Mouse (Mus musculus): ENCODE results near the gene Olfr356.

Olfr356 gene

DNA sequence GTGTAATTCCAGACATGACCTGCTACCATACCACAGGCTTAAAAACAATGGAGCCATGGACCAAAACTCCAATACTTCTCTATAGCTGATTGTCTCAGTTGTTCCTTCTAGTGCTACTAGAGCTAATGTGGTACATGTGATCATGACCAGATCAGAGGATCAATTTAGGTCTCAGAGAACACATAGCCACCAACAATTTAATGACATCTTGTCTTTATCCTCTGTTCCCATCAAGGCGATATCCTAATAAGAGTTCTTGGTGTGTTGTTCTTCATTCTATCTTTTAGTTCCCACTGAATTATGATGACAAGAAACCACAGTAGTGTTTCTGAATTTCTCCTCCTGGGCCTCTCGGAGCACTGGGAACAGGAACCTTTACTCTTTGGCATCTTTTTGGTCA lies at the start of gene Olfr356:
Olfr356 (plus strand) TSS at position 301 of the 400 bp plus-strand sequence.
- no peak for DNase-seq (ENCODE audit: low spot score in 2 of 2)

DNA sequence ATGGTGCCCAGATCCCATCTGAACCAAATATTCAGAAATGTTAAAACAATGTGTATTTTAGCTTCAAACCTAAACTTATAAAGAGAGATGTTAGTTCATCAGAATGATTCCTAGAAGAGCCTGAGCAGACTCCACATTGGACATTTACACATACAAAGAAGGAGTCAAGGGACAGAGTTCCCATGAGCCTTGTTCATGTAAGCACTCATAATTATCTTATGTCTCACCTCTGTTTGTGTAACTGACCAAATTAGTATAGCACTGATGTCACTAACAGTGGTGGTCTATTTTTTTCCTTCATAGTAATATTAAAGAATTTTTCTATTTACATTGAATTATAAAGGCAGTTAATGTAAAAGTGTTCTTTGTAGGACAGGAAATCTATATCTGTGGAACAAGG lies 44.1 kb upstream of the Olfr356 start, which contains the start of gene Olfr353:
Olfr353 (minus strand) TSS at position 101 of the 400 bp plus-strand sequence.
- no peak for DNase-seq (ENCODE audit: low spot score in 2 of 2)

DNA sequence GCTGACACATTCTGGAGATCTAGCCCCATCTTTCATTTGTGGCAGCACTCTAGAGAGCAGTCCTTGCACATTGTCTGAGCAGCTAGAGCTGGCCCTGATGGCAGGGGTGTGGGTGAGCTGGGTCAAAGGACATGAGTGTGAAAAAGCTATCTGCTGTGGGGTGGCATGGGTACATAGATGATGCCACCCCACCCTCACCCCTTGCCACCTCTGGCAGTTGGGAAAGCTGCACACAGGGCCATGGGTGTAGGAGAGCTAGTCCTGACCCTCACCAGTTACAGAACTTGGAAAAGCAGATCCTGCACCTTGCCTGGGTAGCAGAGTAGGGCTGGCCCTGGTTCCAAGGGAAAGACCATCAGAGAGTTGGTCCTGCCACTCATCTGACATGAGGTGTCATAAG lies 39.8 kb upstream of the Olfr356 start:
- DNase-seq (ENCODE audit: low spot score in 2 of 2) = no peak

DNA sequence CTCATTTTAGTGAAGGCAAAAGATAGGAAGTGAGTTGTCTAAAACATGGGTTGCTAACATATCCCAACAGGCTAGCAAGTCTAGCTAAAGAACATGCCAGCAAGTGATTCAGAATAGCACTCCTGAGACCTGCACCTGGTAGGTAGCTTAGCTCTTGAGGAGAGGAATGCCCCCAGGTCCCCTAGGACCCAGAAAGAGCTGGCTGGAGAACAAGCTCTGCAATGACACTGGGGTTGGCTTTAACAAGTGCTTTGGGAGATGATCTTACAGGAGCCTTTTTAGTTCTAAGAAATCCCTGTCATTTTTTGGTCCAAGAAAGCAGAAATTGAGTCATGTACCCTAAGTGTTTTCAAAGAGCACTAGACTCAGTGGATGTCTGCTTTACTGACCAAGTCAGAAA lies 31.5 kb upstream of the Olfr356 start, which contains the start of gene Olfr354:
Olfr354 (plus strand) TSS at position 301 of the 400 bp plus-strand sequence.
- no peak for DNase-seq (ENCODE audit: low spot score in 2 of 2)

DNA sequence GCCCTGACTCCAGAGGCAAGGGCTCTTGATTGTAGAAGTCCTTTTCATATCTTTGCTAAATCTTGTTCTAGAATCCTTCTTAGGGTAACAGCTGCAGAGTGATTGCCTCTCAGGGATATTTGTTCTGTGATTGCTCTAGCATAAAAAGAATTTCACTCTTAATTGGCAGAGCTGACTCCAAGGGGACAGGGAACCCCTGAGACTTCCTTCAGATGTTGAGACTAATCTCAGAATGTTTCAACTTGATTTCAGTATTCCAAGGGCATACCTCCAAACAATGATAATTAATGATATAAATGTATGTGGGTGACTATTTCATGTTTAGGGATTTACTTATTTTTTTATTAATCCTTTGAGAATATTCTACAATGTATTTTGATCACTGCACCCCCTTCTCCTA lies 8.1 kb upstream of the Olfr356 start, which contains the start of gene Olfr355:
Olfr355 (minus strand) TSS at position 101 of the 400 bp plus-strand sequence.
- no peak for DNase-seq (ENCODE audit: low spot score in 2 of 2)

All from frontal cortex, postnatal 14 days (tissue).